Mouse (Mus musculus) intestine, postnatal 0 days (tissue): ENCODE measurements around the gene Dytn. TPM values are rescaled to one million over a fixed set of nuclear protein-coding genes. Genes with fewer than 3 reads are reported as not detected.
"Not testable (repeated sequence)": the region's sequence is repeated elsewhere in the genome, so short reads cannot be mapped to it uniquely, and the experiment has no call there.

ENCODE experiments used
- ATAC-seq: fragments of 200-750 bp; cut with Nextera tagmentation; 2 replicates; pipeline ENCODE4 v1.8.0; 2017; ENCODE audit warnings: mild to moderate bottlenecking, moderate TSS enrichment, moderate library complexity
- H3K27ac ChIP-seq: fragments of 300-500 bp; sonication (generic); 2 replicates; pipeline ENCODE4 v1.5.1; 2014; ENCODE audit warnings: mild to moderate bottlenecking, low read depth, low read length, moderate library complexity
- H3K27me3 ChIP-seq: fragments of 300-500 bp; sonication (generic); replicated peaks from 2 replicates; pipeline ENCODE4 v1.6.1; 2014; ENCODE audit warnings: low read length, mixed read lengths; ENCODE audit not compliant: control insufficient read depth, insufficient read depth
- H3K36me3 ChIP-seq: fragments of 300-500 bp; sonication (generic); 2 replicates; pipeline ENCODE4 v1.6.1; 2014; ENCODE audit warnings: mild to moderate bottlenecking, moderate library complexity; ENCODE audit not compliant: control insufficient read depth, insufficient read depth
- H3K4me1 ChIP-seq: fragments of 300-500 bp; sonication (generic); replicated peaks from 2 replicates; pipeline ENCODE4 v1.6.1; 2014; ENCODE audit warnings: antibody characterized with exemption, low read length, mixed read lengths; ENCODE audit not compliant: control insufficient read depth, insufficient read depth
- H3K4me2 ChIP-seq: fragments of 300-500 bp; sonication (generic); replicated peaks from 2 replicates; pipeline ENCODE4 v1.6.1; 2014; ENCODE audit warnings: low read depth, mild to moderate bottlenecking, moderate library complexity
- H3K4me3 ChIP-seq: fragments of 300-500 bp; sonication (generic); 2 replicates; pipeline ENCODE4 v1.5.1; 2014; ENCODE audit warnings: low read depth, low read length
- H3K9ac ChIP-seq: fragments of 300-500 bp; sonication (generic); 2 replicates; pipeline ENCODE4 v1.6.1; 2014; ENCODE audit warnings: mild to moderate bottlenecking, low read depth, low read length
- H3K9me3 ChIP-seq: fragments of 300-500 bp; sonication (generic); 2 replicates; pipeline ENCODE4 v1.6.1; 2016; ENCODE audit warnings: mixed run types; ENCODE audit not compliant: control insufficient read depth
- CTCF ChIP-seq: sonication (generic); IDR thresholded peaks from 2 replicates; pipeline ENCODE4 v1.5.1; 2016; ENCODE audit warnings: low read depth, mild to moderate bottlenecking, control low read depth, antibody characterized with exemption, moderate library complexity
- WGBS: fragments of 180-500 bp; shearing (Covaris S2); extraction: QIAGEN DNeasy Blood & Tissue Kit; methylation state at CpG from one replicate; pipeline ENCODE4 v1.1.7; 2014; 5-methylcytosine and 5-hydroxymethylcytosine counted together
- polyA plus RNA-seq: library from polyadenylated mRNA; unstranded; fragments of >200 nt; fragmentation: Nextera tagmentation; extraction: Ambion mirVana; gene quantifications from 2 replicates; pipeline ENCODE4 v1.2.1, GENCODE M21; 2015

The Dytn gene
- polyA plus RNA-seq, 1 experiment from 2014 or later, result not detected

DNA sequence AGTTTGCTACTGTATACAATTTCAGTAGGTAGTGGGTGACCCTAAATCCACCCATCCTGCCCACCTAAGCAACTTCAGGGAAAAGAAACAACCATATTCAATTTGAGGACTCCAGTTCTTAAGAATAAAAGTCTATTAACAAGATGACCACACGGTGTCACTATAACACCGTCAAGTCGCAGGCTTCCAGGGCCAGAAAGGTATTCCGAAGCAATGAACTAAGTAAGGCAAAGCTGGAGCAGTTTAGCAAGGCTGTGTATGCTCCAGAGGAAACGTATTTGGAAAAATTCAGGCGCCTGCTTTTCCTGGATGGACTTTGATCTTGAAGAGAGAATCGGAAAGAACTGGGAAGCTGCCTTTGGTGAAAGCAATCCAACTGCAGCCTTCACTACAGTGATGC is 27.1 kb downstream of the Dytn start:
- peak; percentile 86 for TF ChIP-seq CTCF
- Histone ChIP-seq H3K9me3 (no peaks in the 10 kb centered on the region), H3K4me1 (no peaks in the 10 kb centered on the region), H3K4me2 (no peak overlapping the region), H3K27me3 (no peaks in the 10 kb centered on the region), H3K9ac (no peak overlapping the region), H3K27ac (no peak overlapping the region), H3K4me3 (no peak overlapping the region), H3K36me3 (no peaks in the 10 kb centered on the region)
- peak; percentile 53; the same call in 1 of the 2 replicates for ATAC-seq
- WGBS, result under 1% methylated on average over 7 of the region's 7 CpGs

DNA sequence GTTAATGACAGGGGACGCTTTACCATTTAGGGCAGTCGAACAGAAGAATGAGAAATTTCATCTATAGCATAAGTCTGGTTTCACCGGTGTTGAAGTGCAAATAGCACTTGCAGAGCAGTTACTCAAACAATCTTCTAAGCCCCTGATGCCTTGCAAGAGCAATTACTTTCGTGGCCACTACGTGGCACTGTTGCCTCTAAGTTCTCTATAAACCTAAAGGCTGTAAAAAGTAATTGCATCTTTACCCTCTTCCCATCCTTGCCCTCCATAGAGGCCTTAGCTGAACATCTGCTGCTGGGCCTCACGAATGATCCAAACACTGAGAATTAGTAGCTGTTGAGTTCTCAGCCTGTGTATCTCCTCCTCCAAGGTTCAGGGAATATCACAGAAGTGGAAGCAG is 28.7 kb downstream of the Dytn start:
- Histone ChIP-seq H3K36me3 (no peaks in the 10 kb centered on the region), H3K9me3 (no peaks in the 10 kb centered on the region), H3K9ac (no peak overlapping the region), H3K4me2 (no peak overlapping the region), H3K4me1 (no peaks in the 10 kb centered on the region), H3K4me3 (no peak overlapping the region), H3K27ac (no peak overlapping the region), H3K27me3 (no peaks in the 10 kb centered on the region)
- TF ChIP-seq CTCF, result peak; percentile 77
- no peak for ATAC-seq
- WGBS, result 7% methylated on average over 6 of the region's 6 CpGs

DNA sequence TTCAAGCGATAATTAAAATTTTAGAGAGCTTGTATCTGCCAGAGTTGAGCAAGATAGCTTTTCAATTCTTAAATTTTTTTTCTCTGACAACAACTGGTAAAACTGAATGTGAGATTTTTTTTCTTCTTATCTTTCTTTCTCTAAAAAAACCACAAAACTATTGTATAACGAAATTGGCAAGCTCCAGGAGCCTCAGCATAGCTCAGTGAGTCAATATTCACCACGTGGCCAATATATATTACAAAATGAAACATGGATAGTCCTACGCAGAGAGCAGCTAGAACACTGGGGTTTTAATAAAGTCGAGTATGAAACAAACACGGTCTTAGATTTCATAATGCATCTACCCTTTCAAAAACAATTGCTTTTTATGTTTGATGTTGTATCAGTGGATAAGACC is 46.8 kb downstream of the Dytn start:
- Histone ChIP-seq H3K27me3 (no peaks in the 10 kb centered on the region), H3K36me3 (no peaks in the 10 kb centered on the region), H3K9ac (no peak overlapping the region), H3K9me3 (no peaks in the 10 kb centered on the region), H3K27ac (no peak overlapping the region), H3K4me3 (no peak overlapping the region), H3K4me2 (no peak overlapping the region), H3K4me1 (no peaks in the 10 kb centered on the region)
- ATAC-seq, result no peak
- TF ChIP-seq CTCF, result no peak
- WGBS, result 73% methylated on average over 6 of the region's 6 CpGs

- not testable (repeated sequence) for H3K9me3 ChIP-seq, H3K27me3 ChIP-seq, H3K4me3 ChIP-seq, H3K27ac ChIP-seq, H3K4me2 ChIP-seq, H3K9ac ChIP-seq, ATAC-seq, H3K36me3 ChIP-seq, H3K4me1 ChIP-seq
Measured at GRCm38 (mm10) chr1:63630390-63630789, 56.3 kb downstream of the Dytn start.

DNA sequence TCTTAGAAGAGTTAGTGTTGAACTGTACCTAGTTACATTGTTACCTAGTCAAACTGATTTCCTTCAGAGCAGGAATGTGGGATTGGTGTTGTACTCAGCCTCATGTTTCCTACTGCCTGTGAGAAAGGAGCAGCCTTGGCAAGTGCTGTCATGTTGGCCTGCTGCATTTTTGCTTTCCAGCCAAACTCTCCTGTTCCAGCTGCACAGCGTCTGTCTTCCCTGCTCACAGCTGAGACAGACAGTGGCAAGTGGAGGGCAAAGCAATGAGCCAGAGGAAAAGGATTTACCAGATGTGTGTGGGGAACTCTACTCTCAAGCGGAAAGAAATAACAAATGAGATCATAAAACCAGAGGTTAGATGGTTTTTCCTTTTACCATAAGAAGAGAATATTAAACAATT is 58.5 kb downstream of the Dytn start:
- WGBS, result 45% methylated on average over 2 of the region's 2 CpGs
- Histone ChIP-seq H3K4me3 (no peak overlapping the region), H3K4me1 (no peaks in the 10 kb centered on the region), H3K9ac (no peak overlapping the region), H3K36me3 (no peaks in the 10 kb centered on the region), H3K9me3 (no peaks in the 10 kb centered on the region), H3K27me3 (no peaks in the 10 kb centered on the region), H3K27ac (no peak overlapping the region), H3K4me2 (no peak overlapping the region)
- no peak for ATAC-seq
- TF ChIP-seq CTCF, result no peak

- no peak for TF ChIP-seq CTCF
- Histone ChIP-seq H3K9ac (no peak within 1 kb of the TSS), H3K4me2 (no peak within 1 kb of the TSS), H3K27me3 (no peaks in the 10 kb centered on the region), H3K36me3 (no peaks in the 10 kb centered on the region), H3K4me3 (no peak within 1 kb of the TSS), H3K9me3 (no peaks in the 10 kb centered on the region), H3K27ac (no peak within 1 kb of the TSS), H3K4me1 (no peaks in the 10 kb centered on the region)
- ATAC-seq, result no peak
- 83% methylated on average over 3 of the region's 3 CpGs for WGBS
Measured at GRCm38 (mm10) chr1:63615668-63616067, 71.1 kb downstream of the Dytn start, which contains the start of gene Gm39653. Gene Gm39653, plus strand, starts transcription at chr1:63615968.

GRCm38 (mm10) chr1:63614594-63614993 is 72.1 kb downstream of the Dytn start:
- no peak overlapping the region for H3K9ac ChIP-seq
- no peak for ATAC-seq
- no peak overlapping the region for H3K27ac ChIP-seq
- H3K27me3 ChIP-seq, result no peaks in the 10 kb centered on the region
- no peaks in the 10 kb centered on the region for H3K4me1 ChIP-seq
- TF ChIP-seq CTCF, result no peak
- WGBS, result under 1% methylated on average over 11 of the region's 11 CpGs
- no peak overlapping the region for H3K4me2 ChIP-seq
- no peaks in the 10 kb centered on the region for H3K9me3 ChIP-seq
- no peaks in the 10 kb centered on the region for H3K36me3 ChIP-seq
- H3K4me3 ChIP-seq, result no peak overlapping the region
